8 mouse cellular contexts compared by ENCODE assay signal in the genomic region with DNA sequence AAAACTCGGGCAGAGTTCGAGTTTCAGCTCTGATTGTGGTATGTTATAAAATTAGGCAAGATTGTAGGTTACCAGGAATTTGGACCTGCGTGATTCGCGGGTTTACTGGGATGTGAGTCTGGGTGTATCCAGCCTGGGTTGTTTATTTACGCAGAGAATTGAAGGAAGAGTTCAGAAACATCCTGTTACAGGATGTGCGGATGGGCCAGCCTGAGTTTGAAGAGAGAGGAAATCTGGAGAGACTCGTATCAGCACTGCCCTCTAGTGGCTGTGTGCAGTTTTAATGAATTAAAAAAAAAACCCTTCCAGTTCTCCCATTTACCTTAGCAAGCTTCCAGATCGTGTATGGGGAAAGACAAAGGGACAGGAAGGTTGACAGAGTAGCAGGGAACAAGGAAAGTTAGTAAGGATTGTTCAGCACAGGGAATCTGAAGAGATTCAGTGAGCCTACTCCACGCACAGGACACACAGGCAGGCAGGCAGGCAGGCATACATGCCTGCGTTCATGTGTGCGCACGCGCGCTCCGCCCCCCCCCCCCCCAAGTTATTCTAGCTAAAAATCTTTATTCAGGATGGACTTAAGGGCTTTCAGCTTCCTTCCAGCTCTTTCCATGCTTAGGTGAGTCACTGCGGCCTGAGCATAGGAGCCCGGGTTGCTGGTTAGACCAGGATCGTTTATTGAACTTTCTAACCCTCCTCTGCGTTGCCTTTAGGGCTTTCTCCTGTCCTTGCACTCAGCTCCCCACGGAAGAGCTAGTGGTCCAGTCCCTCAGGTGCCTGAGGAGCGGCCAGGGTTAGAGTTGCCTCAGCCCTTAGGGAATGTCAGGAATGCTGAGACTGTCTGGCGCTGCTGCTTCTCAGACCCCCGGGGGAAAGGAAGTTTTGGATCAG.
DNase-seq lines count a peak whose midpoint lies in the region; ATAC-seq and TF ChIP-seq lines count a peak whose summit lies in the region.

No protein-coding gene starts in this region.

- no peaks in the 10 kb centered on the region for H3K27me3 ChIP-seq in forebrain, postnatal 0 days (ENCODE audit: insufficient read depth, low read length)
- no peaks in the 10 kb centered on the region for H3K27me3 ChIP-seq in hindbrain, embryonic 11.5 days (ENCODE audit: control insufficient read depth, insufficient read depth, low read length)
- no peaks in the 10 kb centered on the region for H3K27me3 ChIP-seq in small intestine, adult 2 months (ENCODE audit: control insufficient read depth, insufficient read depth, low read length)

- TF ChIP-seq CTCF in forebrain, postnatal 0 days (IDR thresholded peaks at IDR 0.05; ENCODE audit: low read depth), result peak; percentile 77
- TF ChIP-seq CTCF in small intestine, adult 2 months (IDR thresholded peaks at IDR 0.05; ENCODE audit: extremely low read depth, insufficient read length, insufficient replicate concordance, low read depth, low read length), result peak; percentile 45; the same call in 1 of the 2 replicates

- 10% methylated on average over 22 of the region's 24 CpGs for WGBS in forebrain, postnatal 0 days
- 11% methylated on average over 24 of the region's 24 CpGs for WGBS in hindbrain, embryonic 11.5 days
- WGBS in small intestine, adult 2 months, result 2% methylated on average over 24 of the region's 24 CpGs

- H3K36me3 ChIP-seq in forebrain, postnatal 0 days (ENCODE audit: insufficient read depth), result no peaks in the 10 kb centered on the region
- no peaks in the 10 kb centered on the region for H3K36me3 ChIP-seq in hindbrain, embryonic 11.5 days (ENCODE audit: control insufficient read depth, insufficient read depth, low read length)
- H3K36me3 ChIP-seq in small intestine, adult 2 months (ENCODE audit: control insufficient read depth, insufficient read depth, low read length), result no peaks in the 10 kb centered on the region

- peak overlapping the region; percentile 35 for H3K4me3 ChIP-seq in forebrain, postnatal 0 days (ENCODE audit: low read depth, low read length)
- peak overlapping the region; percentile 29 for H3K4me3 ChIP-seq in hindbrain, embryonic 11.5 days (ENCODE audit: low read depth, low read length)
- peak overlapping the region; percentile 48 for H3K4me3 ChIP-seq in small intestine, adult 2 months (ENCODE audit: low read depth, low read length)

- ATAC-seq in forebrain, postnatal 0 days, result peak; percentile 75
- ATAC-seq in hindbrain, embryonic 11.5 days (ENCODE audit: low FRiP score), result peak; percentile 58; the same call in 1 of the 2 replicates
- peak; percentile 87 for ATAC-seq in megakaryocyte, adult 5-6 weeks (ENCODE audit: poor library complexity, severe bottlenecking)

- no peaks in the 10 kb centered on the region for H3K9me3 ChIP-seq in forebrain, postnatal 0 days (ENCODE audit: low read length)
- no peaks in the 10 kb centered on the region for H3K9me3 ChIP-seq in hindbrain, embryonic 11.5 days (ENCODE audit: control insufficient read depth, low read length)

- DNase-seq in spleen, postnatal 4 days (ENCODE audit: low spot score in 2 of 2), result peak; percentile 17 to 63
- DNase-seq in spleen, adult 12 weeks (ENCODE audit: low spot score), result no peak
- DNase-seq in cerebellum, adult 18-20 months, result peak; percentile 49 to 66
- DNase-seq in forebrain, postnatal 0 days, result peak; percentile 87
- peak; percentile 82 for DNase-seq in hindbrain, embryonic 11.5 days (ENCODE audit: low spot score)
- peak; percentile 52 for DNase-seq in layer of hippocampus, postnatal 14 days (ENCODE audit: low spot score in 2 of 2)

- 0 out of 2 replicates have a peak overlapping the region, but pooled peaks have one; percentile 34 for H3K9ac ChIP-seq in forebrain, postnatal 0 days
- peak overlapping the region; percentile 24; the same call in 1 of the 2 replicates for H3K9ac ChIP-seq in hindbrain, embryonic 11.5 days (ENCODE audit: low read depth, low read length)

- H3K4me1 ChIP-seq in forebrain, postnatal 0 days (ENCODE audit: insufficient read depth), result no peaks in the 10 kb centered on the region
- no peaks in the 10 kb centered on the region for H3K4me1 ChIP-seq in hindbrain, embryonic 11.5 days (replicated peaks; ENCODE audit: control insufficient read depth, insufficient read depth, low read length)
- H3K4me1 ChIP-seq in small intestine, adult 2 months (ENCODE audit: control insufficient read depth, insufficient read depth, insufficient read length, low read length), result peaks cover 13% of the 10 kb centered on the region

- no peak for TF ChIP-seq POLR2A in small intestine, adult 2 months (IDR thresholded peaks at IDR 0.05; ENCODE audit: low read depth, low read length)

- H3K4me2 ChIP-seq in forebrain, postnatal 0 days (ENCODE audit: low read depth), result peak overlapping the region; percentile 53
- H3K4me2 ChIP-seq in hindbrain, embryonic 11.5 days (replicated peaks; ENCODE audit: low read depth, low read length), result peak overlapping the region; percentile 32

- H3K27ac ChIP-seq in forebrain, postnatal 0 days (ENCODE audit: low read depth, low read length), result no peak overlapping the region
- no peak overlapping the region for H3K27ac ChIP-seq in hindbrain, embryonic 11.5 days (ENCODE audit: low read depth, low read length)
- H3K27ac ChIP-seq in small intestine, adult 2 months (ENCODE audit: insufficient read depth, low read depth, low read length), result peak overlapping the region; percentile 72
